Mouse (Mus musculus): ENCODE results near the gene Fads2. TPM values are rescaled to one million over a fixed set of nuclear protein-coding genes. Genes with fewer than 3 reads are reported as not detected.

The Fads2 gene
- total RNA-seq, 4 experiments from 2014 or later, result 152 to 168 (median 162) TPM

- no peak for DNase-seq (ENCODE audit: low spot score in 2 of 2)
These were observed 631 bp upstream of the Fads2 start for GRCm38 (mm10) chr19:10102054-10102700.

GRCm38 (mm10) chr19:10100631-10101071, 895 bp downstream of the Fads2 start:
- peak; percentile 66 to 70 for DNase-seq (ENCODE audit: low spot score in 2 of 2)

GRCm38 (mm10) chr19:10097826-10098225, 3.7 kb downstream of the Fads2 start:
- no peak for DNase-seq (ENCODE audit: low spot score in 2 of 2)

- DNase-seq (ENCODE audit: low spot score in 2 of 2), result no peak
These were observed 5.1 kb downstream of the Fads2 start for GRCm38 (mm10) chr19:10096371-10096876.

GRCm38 (mm10) chr19:10094695-10095094, 6.9 kb downstream of the Fads2 start:
- no peak for DNase-seq (ENCODE audit: low spot score in 2 of 2)

GRCm38 (mm10) chr19:10093829-10094228, 7.7 kb downstream of the Fads2 start:
- DNase-seq (ENCODE audit: low spot score in 2 of 2), result no peak

- no peak for DNase-seq (ENCODE audit: low spot score in 2 of 2)
These were observed 14.6 kb downstream of the Fads2 start for GRCm38 (mm10) chr19:10086976-10087375.

- no peak for DNase-seq (ENCODE audit: low spot score in 2 of 2)
These were observed 16.1 kb downstream of the Fads2 start for GRCm38 (mm10) chr19:10085454-10085853.

GRCm38 (mm10) chr19:10082105-10082504, 19.4 kb downstream of the Fads2 start:
- no peak for DNase-seq (ENCODE audit: low spot score in 2 of 2)

GRCm38 (mm10) chr19:10080384-10080783, 21.2 kb downstream of the Fads2 start:
- DNase-seq (ENCODE audit: low spot score in 2 of 2), result no peak

GRCm38 (mm10) chr19:10078392-10078791, 23.2 kb downstream of the Fads2 start:
- no peak for DNase-seq (ENCODE audit: low spot score in 2 of 2)

GRCm38 (mm10) chr19:10073145-10073544, 28.4 kb downstream of the Fads2 start:
- DNase-seq (ENCODE audit: low spot score in 2 of 2), result no peak

- DNase-seq (ENCODE audit: low spot score in 2 of 2), result no peak
These were observed 29.7 kb downstream of the Fads2 start for GRCm38 (mm10) chr19:10071892-10072291.

GRCm38 (mm10) chr19:10071166-10071565, 30.4 kb downstream of the Fads2 start:
- peak; percentile 66 to 73 for DNase-seq (ENCODE audit: low spot score in 2 of 2)

GRCm38 (mm10) chr19:10070186-10070980, 31.2 kb downstream of the Fads2 start:
- no peak for DNase-seq (ENCODE audit: low spot score in 2 of 2)

GRCm38 (mm10) chr19:10067701-10068100, 33.8 kb downstream of the Fads2 start:
- peak in 1 of 2 experiments; percentile 41 for DNase-seq (ENCODE audit: low spot score in 2 of 2)

GRCm38 (mm10) chr19:10066502-10066901, 35.0 kb downstream of the Fads2 start:
- no peak for DNase-seq (ENCODE audit: low spot score in 2 of 2)

GRCm38 (mm10) chr19:10066189-10066500, 35.4 kb downstream of the Fads2 start:
- no peak for DNase-seq (ENCODE audit: low spot score in 2 of 2)

- DNase-seq (ENCODE audit: low spot score in 2 of 2), result no peak
These were observed 35.9 kb downstream of the Fads2 start for GRCm38 (mm10) chr19:10065465-10066188.

GRCm38 (mm10) chr19:10064173-10065012, 37.2 kb downstream of the Fads2 start:
- no peak for DNase-seq (ENCODE audit: low spot score in 2 of 2)

- DNase-seq (ENCODE audit: low spot score in 2 of 2), result no peak
These were observed 38.7 kb downstream of the Fads2 start for GRCm38 (mm10) chr19:10062862-10063261.

Data from layer of hippocampus, adult 8-10 months (tissue).